Mouse (Mus musculus) monocyte, adult 5-6 weeks (primary cell): ENCODE measurements around the gene Dscam. TPM values are rescaled to one million over a fixed set of nuclear protein-coding genes. Genes with fewer than 3 reads are reported as not detected.

Source experiments
- ATAC-seq: fragments of 153-309, 156-312 bp; replicated peaks from 2 replicates; pipeline ENCODE4 v1.8.0; 2017; ENCODE audit warnings: mild to moderate bottlenecking; ENCODE audit not compliant: low TSS enrichment, insufficient number of reproducible peaks, severe bottlenecking, poor library complexity, low FRiP score
- total RNA-seq: library from RNA; stranded (forward); fragments of 200-1000, 200-491, 200-594 nt; gene quantifications from 3 replicates; pipeline ENCODE4 v1.2.3, GENCODE M21; 2017

The Dscam gene
- total RNA-seq = 0.29 to 0.49 TPM in 2 of 3 replicates, not detected in the other

GRCm38 (mm10) chr16:97170513-97171081 is at the start of gene Dscam:
Gene Dscam (minus strand): TSS chr16:97170752.
- no peak for ATAC-seq

- ATAC-seq = no peak
Observed at GRCm38 (mm10) chr16:97219381-97219780, 48.8 kb upstream of the Dscam start.

DNA sequence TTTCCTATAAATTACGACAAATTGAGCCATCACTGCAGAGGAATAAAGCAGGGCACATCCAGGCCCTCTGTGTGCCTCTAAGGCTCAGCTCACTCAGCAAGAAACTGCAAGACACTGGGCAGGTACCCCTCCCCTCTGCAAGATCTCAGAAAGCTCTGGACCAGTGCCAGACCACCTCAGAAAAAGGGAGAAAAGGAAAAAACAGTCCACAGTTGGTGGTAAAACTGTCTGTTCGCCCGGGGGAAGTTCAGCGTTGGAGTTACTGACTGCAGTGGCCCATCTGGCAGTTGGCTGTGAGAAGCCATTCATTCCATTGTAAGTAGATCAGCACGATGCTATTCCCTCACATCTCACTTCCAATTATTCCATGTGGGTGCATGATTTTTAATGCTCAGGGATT is 39.4 kb upstream of the Dscam start:
- ATAC-seq = no peak

DNA sequence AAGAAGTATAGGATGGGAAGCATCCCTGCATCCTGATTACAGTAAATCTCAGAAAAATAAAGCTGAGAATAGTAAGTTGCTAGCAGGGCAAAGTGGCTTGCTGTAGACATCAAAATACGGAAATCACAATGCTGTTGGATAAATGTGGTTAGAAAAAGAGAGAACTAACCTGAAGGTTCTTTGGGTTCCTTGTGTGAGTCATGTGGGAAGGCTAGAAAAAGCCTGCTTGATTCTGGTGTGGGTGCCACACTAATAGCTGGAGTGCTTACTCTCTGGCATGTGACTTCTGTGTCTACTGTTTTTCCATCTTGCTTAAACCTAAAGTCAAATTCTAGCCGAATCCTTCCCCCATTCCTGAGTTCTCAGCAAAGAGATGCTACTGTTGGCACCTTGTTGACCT is 37.7 kb upstream of the Dscam start:
- no peak for ATAC-seq

DNA sequence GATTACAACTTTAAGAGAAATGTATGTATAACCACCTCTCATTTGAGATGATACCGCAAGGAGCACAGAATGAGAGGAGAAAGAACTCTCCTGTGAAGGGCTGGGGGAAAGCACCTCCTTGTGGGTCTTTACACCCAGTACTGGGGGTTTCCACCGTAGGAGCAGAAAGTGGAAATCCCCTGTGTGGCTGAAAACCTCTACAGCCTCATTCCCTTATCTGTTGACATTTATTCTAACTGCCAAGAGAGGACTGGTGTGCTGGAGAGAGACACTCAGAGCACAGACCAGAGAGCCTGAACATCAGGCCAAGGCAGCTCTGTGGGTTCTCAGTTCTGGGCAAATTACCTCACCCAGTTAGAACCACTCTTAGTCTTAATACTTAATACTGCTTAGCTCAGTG is 33.5 kb upstream of the Dscam start:
- no peak for ATAC-seq

GRCm38 (mm10) chr16:97203554-97203953 is 33.0 kb upstream of the Dscam start:
- ATAC-seq = no peak

- ATAC-seq = no peak
Observed at GRCm38 (mm10) chr16:97194630-97195029, 24.1 kb upstream of the Dscam start.

- ATAC-seq = no peak
Observed at GRCm38 (mm10) chr16:97194179-97194578, 23.6 kb upstream of the Dscam start.

GRCm38 (mm10) chr16:97192296-97192695 is 21.7 kb upstream of the Dscam start:
- ATAC-seq = no peak

DNA sequence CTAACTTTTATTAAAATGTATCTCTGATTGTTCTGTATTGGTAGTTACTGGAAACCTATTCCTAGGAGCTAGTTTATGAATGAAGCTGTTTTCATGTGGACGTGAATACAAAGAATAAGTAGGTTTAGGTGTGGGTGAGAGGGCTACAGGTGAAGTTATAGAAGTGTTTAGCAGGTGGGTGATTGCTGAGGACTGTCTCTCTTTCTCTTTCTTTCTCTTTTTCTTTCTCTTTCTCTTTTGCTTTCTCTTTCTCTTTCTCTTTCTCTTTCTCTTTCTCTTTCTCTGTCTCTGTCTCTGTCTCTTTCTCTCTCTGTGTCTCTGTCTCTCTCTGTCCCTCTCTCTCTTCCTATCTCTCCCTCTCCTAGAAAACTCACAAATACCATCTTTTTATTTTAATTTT is 20.1 kb upstream of the Dscam start:
- no peak for ATAC-seq

DNA sequence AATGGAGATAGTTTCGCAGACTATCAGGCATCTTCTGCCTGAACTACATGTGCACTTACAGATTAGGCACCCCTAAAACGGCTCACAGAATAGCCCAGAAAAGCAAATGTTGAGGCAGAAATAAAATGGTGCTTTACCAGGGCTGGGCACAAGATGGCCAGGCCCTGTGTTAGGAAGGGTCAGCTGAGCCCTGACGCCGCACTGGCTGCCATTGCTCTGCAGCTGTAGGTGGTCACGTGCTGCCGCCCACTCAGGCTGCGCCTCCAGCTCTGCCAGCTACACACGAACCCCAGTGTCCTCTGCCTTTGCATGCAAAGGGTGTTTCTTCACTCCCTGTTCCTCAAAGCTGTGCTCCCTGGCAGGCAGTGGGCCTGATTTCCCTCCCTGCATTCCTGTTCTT is 948 bp upstream of the Dscam start:
- no peak for ATAC-seq

DNA sequence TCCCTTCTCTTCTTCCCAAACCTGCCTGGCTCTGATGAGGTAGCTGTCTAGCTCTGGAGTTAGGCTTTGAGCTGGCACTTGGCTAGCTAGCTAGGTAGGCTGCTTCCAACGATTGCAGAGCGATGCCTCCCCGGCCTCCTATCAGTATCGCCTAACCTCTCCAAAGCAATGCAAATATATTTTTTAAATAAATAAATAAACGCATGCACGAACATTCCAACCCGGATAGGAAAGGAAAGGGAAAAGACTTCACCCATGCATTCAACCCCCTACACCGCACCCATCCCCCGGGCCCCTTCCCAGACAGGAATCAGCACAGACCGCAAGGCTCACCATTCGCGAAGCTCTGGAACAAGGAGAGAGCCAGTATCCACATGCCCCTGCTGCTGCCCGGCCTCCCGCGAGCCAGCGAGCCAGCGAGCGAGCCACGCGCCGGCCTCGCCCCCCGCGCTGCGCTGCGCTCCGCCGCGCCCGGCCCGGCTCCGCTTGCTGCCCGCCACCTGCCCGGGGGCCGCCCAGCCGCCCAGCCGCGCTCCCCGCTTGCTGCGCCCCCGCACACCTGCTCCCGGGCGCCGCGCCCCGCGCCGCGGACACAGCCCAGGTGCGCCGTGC is 545 bp downstream of the Dscam start:
- no peak for ATAC-seq

DNA sequence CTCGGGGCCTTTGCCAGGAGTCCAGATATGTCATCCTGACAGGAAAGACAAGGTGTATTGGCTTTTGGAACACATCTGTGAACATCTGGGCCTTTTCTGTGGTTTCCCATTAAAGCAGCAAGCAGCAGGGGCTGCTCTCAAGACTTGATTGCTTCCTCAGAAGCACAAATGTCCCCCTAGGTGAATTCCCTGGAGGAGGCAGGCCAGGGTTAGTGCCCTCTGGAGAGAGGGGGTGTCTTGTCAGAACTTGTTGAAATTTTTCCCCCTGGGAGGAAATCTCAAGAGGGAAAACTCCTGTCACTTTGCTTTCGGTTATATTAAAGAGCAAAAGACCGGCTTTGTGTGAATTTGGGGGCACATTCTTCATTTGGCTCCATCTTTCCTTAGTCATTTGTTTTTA is 1.9 kb downstream of the Dscam start:
- ATAC-seq = no peak

- no peak for ATAC-seq
Observed at GRCm38 (mm10) chr16:97168030-97168429, 2.5 kb downstream of the Dscam start.

DNA sequence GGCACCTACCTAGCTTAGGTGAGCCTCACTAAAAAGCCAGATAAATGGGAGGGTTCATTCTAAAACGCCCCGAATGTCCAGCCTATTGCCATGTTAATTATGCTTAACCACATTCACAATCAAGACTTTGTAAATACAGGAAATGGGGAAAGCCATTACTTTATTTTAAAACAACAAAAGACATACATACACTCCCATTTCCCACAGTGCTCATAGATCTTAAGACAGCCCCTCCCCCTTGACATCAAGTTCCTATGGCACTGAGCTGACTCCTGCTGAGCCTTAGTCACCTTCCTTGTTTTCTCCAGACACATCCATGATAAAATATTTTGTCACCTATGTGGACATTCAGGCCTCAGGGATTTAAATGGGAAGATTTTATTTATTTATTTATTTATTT is 4.4 kb downstream of the Dscam start:
- no peak for ATAC-seq

DNA sequence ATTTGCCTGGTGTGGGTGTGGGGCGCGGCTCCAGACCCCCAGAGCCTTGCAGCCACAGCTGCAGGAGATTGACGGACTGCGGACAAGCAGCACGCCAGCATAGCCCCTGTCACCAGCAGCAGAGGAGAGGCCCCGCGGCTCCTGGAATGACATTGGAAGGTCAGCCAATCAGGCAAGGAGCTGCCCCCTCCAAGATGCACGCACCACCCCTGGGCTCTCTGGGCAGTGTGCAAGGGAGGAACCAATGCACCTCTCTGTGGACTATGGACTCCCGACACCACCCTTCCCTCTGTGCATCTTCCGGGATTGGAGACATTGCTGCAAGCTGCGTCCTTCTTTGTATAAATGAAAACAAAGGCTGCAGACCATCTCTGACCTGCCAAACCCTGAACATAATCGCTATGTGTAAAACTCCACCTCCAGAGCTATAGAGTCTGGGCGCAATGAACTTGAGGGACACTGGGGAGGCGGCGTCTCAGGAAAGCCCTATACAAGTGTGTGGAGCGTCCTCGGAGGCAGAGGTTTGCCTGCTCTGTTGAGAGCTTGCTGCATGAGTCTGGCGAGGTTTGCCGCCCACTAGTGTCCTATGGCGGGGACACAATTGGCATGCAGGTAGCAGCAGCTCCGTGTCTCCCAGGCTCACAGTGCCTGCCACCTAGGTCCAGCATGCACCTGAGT is 5.0 kb downstream of the Dscam start:
- no peak; the same call in 1 of the 2 replicates for ATAC-seq

DNA sequence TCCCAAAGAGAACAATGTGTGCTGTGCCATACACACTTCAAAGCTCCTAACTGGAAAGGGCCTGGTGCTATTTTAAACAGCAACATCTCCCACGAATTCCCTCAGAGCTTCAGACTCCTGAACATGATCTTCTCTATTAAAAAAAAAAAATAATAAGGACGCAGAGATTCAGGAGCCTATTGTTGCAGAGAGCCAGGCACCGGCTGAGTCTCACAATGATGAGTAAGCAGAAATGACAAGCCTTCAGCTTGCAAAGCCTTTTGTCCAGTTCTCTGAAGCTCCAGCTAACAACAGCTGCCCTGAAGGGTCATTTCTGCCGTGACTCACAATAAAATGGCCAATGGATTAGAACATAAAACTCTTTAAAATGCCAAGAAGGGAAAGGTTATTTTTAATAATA is 12.3 kb downstream of the Dscam start:
- ATAC-seq = no peak

DNA sequence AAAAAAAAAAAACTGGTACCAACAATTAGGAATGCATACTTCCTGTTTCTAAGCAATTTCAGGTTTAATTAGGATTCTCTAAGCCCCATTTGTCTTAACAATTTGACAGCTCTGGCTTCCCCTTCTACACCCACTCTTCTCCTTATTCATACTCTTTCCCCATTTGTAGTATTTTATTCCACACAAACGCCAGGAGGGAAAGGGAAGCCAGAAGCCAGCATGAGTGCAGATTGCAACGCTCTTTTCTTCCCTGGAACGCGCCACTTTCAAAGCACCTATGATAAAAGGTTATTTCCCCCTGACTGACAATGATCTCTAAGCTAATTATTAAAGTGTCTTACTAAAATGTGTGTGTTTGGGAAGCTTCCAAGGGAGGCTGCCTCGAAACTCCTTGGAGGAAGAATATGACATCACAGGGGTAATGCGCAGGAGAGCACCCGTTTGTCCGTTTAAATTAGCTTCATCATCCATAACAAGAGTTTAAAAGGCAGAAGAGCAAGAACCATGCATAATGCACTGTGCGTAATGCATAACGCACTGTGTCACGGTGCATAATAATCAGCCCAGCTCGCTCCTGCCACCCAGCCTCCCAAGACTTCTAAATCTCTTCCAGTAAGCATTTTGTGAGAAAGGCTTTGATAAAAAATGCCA is 25.9 kb downstream of the Dscam start:
- no peak for ATAC-seq

DNA sequence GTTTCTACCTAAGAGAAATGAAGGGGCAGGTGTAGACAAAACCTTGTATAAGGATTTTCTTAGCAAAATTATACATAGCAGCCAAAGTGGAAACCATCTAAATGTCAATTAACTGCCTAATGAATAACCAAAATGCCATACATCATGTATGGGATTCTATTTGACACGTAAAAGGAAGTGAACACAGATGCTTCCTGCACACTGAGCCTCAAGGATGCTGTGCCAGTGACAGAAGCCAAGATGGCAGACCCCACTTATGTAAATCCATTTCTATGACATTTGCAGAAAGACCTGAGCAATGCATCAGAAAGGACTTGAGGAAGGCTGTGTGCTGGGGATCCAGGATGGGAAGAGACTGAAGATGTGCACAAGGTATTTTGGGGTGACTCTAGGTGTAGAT is 28.6 kb downstream of the Dscam start:
- ATAC-seq = no peak
